Mouse (Mus musculus): ENCODE measurements at regions not wholly inside any gene's neighbourhood (a gene's known extent, or its start where the extent isn't known, plus 50 kb on each side); places are given as distances from the start of the nearest gene placed in this dataset.

DNA sequence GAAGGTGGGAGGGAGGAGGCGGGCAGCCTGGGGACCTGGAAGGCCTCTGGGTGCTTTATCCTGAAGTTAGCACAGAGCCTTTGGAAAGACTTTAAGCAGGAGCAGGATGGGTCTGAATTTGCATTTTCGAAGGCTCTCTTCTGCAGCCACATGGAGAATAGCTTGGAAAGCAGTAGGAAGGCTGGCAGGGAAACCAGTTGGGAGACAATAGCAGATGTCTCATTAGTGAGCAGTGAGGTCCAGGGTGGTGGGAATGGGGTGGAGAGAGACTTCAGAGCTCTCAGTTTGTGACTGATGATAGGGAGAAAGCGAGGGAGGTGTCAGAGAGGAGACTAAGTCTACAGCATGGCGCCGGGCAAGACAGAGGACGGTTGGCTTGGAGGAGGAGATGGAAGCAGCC is 199.1 kb downstream of the Cbln1 start:
- DNase-seq (ENCODE audit: low read depth, low spot score), result no peak

DNA sequence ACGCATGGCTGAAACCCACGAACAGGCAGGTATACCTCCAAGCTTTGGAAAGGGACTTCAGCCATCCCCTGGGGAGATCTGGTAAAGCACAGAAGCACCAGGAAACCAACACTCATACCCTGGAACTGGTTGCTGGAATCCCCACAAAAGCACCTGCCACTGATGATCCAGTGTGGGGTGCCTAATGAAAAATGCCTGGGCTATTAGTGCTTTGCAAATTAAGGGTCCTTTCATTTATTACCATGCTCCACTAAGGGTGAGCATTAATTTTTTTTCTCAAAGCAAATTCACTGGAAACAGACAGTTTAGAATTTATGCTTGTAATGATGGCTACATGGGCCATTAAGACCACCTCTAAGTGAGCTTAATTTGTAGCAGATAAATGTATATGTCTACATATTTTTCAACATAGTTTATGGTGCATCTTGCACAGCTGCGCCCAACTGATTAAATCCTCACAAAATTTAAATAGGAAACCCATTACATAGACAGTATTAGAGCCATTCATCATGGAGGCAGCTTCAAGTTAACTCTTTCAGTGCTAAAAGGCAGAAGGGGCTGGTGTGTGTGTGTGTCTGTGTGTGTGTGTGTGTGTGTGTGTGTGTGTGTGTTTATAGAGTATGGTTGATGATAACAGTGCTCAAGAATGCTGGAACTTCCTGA is 201.8 kb downstream of the Cbln1 start:
- no peak for DNase-seq (ENCODE audit: low read depth, low spot score)

DNA sequence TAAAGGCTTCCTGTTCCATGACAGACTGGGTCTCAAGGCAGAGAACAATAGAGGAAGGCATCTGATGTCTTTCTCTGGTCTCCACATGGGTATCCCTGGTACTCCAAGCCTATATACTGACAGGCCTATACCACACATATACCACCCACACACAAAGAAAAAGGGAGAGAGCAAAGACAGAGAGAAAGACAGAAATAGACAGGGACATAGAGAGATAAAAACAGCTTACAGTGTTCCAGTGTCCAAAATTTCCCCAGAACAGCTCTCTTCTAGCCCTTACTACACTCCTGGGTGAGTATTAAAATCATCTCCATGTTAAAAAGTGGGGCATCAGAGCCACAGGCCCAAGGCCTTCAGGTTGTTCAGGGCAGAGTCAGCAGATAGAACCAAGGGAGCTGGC is 204.2 kb downstream of the Cbln1 start:
- DNase-seq (ENCODE audit: low read depth, low spot score), result no peak

DNA sequence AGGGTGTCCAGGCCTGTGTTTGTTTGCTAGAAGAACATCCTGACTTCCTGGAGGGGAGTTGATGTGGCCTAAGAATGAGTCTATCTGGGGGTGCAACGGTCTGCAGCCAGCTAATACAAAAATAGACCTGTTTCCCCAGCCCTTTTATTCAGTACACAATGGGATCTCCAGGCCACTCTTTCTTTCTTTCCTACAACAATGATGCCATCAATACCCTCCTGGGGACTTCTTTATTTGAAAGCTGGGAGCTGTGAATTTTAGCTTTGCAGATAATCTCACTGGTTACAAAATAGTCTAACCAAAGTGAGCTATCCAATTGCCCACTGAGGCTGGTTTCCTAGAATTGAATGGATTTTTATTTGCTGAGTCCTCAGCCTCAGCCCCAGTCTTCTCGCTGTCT is 207.4 kb downstream of the Cbln1 start:
- DNase-seq (ENCODE audit: low read depth, low spot score), result no peak

DNA sequence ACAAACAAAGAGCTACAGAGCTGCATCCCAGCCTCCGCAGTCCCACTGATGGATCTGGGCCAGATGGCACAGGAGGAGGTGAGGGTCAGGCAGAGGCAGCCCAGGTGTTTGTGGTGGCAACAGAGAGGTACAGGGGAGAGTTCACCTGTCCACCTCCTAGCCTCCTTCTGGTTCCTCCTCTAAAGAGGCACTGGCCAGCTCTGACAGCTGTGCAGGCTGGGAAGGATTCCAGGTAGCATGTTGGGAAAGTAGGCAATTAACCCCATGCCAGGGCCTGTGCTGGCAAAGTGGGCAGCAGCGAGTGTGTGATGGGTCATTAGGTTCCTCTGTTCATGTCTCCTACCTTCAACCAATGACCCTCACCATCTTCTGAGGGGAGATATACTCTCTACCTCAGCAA is 212.1 kb downstream of the Cbln1 start:
- DNase-seq (ENCODE audit: low read depth, low spot score), result no peak

DNA sequence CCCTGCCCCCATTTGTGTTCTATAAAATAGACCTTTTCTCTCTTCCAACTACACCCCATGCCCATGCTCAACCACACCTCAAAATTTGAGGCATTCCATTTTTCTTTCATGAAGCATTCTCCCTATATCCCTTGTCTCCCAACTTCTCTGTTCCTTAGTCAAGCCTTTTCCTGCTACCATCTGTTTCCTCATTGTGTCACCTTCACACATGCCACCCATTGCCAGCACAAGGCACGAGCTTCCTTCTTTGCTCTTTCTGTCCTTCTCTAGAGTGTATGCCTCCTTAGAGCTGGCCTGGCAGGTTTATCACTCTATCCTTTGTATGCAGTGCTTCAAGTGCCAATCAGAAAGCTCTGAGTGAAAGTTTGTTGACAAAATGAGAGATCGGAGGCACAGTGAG is 229.7 kb downstream of the Cbln1 start:
- no peak for DNase-seq (ENCODE audit: low read depth, low spot score)

DNA sequence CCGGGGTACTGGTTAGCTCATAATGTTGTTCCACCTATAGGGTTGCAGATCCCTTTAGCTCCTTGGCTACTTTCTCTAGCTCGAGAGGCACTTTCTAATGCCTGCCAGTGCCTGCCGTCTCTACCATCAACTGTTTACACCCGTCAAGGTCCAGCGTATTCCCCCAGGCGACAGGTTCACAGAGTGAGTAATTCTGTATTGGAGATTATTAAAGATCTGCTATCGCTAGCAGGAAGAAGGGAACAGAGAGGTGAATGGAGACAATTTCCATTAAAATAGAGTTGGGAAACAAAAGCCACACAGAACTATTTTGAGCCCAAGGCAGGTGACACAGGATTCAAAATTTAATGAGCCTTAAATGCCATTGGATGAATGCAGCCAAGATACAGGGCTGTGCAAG is 235.2 kb downstream of the Cbln1 start:
- DNase-seq (ENCODE audit: low read depth, low spot score), result no peak

DNA sequence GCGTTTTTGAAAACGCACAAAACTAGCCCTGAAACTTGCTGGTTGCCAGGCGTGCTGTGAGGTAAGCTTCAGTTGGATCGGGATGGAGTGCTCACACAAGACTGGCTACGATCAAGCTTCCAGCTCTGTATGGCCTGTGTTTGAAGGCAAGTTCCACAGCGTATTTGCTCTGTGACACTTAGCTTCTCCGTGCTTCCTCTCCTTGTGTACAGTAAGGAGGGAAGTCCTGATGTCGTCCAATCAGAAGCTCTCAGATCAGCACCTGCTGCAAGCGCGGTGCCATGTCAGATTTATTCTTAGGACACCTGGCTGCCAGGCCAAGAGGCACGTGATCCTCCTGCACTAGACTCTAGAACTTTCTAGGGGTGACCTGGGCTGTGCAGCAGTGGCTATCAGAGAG is 236.0 kb downstream of the Cbln1 start:
- DNase-seq (ENCODE audit: low read depth, low spot score), result no peak

DNA sequence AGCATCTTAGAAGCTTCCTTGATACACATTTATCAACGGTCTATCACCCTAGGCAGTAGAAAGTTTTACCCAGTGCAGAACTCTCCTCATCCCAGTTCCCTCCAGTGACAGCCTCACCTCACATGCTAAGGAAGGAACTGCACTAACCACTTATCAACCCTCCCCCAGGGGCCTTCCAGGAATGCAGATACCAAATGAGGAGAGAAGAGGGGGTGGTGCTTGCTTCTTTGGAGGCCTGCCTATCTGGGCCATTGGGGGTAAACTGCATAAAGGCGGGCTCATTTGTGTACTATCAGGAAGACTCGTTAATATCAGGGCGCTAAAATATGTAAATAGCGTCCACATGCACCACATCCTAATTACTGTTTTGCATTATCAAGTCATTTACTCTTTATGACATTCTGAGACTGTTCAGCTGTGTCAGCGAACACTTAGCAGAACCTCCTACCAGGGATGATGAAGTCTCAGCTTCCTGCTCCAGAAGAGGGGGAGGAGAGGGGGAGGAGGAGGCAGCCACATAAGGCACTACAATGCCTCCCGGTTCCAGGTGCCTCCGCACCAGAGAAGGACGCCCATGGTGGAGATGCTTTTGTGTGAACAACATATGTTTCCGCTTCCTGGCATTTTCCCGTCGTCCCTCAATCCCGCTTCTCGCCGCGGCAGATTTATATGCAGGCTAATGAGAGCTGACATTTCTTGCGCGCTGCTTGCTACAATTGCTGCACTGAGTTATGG is 236.9 kb downstream of the Cbln1 start:
- DNase-seq (ENCODE audit: low read depth, low spot score), result no peak

DNA sequence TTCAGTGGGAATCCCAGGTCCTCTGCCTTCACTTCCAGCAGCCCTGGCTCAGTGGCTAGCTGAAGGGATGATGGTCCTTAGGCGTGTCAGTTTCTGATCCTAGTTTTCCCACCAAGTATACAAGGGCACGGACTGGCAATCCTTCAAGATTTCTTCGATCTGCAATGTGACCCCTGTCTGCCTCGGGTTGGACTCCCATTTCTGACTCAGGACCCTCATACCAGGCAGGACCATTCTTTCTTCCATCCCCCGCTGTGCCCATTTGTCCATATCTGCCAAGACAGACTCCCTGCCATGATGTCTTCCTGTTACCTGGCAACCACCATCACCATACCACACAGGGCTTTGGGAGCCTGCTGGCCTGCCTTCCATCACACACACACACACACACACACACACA is 238.1 kb downstream of the Cbln1 start:
- no peak for DNase-seq (ENCODE audit: low read depth, low spot score)

DNA sequence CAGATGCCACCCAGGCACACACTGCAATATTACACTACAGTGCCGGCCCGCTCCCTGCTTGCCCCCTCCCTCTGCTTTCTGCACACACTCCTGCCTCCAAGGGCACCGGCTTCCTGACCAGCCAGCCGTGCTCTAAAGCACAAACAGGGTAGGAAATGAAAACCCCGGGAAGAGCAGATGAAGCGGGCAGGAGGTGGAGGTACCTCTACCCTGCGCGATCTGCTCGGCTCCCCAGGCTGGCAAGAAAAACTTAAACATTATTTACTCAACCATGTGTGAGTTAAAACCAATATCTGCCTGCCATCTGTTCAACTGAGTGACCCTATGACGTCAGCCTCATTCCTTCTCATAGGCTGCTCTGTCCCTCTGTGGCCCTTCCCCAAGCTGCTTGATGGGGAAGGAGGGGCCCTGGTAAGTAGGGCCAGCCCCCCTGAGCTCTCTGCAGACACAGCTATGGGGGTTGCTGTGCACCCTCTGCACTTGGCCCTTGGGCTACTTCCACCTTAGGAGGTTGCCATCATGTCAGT is 238.5 kb downstream of the Cbln1 start:
- no peak for DNase-seq (ENCODE audit: low read depth, low spot score)

DNA sequence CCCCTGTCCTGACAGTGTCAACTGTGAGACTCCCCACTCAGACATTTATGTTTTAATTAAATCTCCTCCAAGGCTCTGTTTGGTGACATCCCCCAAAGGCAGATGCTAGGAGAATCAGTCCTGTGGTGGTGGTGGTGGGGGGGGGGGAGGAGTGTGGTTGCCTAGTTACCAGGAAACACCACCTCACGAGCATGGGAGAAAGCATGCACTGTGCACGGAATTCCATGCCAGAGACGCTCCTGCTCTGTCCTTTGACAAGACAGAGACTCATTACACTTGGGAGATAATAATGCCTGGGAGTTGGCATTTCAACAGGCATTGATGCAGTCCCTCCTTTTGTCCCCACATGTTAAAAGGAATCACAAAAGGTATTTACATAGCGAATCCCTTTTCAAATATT is 240.6 kb downstream of the Cbln1 start:
- DNase-seq (ENCODE audit: low read depth, low spot score), result no peak

DNA sequence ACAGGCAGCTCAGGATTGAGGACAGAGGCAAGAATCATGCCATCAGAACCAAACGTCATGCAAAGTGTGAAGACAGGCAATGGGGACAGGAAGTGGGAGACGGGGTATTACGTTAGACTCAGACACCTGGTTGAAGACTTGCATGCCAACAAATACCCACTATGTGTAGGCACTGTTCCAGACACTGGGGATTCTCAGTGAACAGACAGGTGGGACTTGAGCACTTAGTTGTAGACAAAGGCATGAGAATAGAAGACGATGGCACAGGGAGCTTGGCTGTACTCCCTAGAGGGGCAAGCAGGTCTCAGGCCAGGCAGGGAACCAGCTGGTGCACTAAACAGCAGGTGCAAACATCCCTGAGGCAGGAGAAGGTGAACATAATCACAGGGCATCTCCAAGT is 242.3 kb downstream of the Cbln1 start:
- no peak for DNase-seq (ENCODE audit: low read depth, low spot score)

DNA sequence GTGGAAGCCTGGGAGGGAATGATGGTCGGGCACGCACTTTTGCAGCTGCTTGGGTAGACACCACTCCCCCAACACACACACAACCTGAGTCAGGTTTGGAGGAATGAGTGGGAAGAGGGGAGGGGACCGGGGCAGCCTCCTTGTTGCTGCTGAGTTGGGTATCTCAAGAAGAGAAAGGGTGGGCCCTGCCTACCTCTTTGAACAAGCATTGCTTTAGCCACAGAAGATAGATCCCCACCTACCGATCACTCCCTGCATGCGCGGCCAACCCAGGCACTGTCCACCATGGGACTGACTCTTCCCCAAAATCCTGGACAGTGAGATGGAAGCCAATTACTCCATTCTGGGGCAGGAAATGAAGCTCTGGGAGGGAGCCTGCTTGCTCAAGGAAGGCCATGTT is 243.2 kb downstream of the Cbln1 start:
- no peak for DNase-seq (ENCODE audit: low read depth, low spot score)

DNA sequence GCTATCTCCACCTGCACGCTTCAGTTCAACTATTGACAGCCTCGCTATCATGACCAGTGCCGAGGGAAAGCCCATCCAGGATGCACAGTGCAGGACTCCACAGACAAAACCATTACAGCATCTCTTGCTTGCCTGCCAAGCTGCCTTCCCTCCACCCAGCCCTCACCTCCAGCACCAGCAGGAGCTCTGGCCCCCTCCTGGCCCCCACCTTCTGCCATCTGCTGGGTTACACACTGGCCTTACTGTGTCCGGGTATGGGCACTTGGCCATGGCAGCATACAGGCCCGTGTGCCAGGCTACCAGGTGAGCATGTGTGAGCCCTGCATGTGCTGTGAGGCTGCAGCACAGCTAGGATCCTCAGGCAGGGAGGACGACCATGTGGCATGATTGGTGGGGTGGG is 243.6 kb downstream of the Cbln1 start:
- DNase-seq (ENCODE audit: low read depth, low spot score), result no peak

DNA sequence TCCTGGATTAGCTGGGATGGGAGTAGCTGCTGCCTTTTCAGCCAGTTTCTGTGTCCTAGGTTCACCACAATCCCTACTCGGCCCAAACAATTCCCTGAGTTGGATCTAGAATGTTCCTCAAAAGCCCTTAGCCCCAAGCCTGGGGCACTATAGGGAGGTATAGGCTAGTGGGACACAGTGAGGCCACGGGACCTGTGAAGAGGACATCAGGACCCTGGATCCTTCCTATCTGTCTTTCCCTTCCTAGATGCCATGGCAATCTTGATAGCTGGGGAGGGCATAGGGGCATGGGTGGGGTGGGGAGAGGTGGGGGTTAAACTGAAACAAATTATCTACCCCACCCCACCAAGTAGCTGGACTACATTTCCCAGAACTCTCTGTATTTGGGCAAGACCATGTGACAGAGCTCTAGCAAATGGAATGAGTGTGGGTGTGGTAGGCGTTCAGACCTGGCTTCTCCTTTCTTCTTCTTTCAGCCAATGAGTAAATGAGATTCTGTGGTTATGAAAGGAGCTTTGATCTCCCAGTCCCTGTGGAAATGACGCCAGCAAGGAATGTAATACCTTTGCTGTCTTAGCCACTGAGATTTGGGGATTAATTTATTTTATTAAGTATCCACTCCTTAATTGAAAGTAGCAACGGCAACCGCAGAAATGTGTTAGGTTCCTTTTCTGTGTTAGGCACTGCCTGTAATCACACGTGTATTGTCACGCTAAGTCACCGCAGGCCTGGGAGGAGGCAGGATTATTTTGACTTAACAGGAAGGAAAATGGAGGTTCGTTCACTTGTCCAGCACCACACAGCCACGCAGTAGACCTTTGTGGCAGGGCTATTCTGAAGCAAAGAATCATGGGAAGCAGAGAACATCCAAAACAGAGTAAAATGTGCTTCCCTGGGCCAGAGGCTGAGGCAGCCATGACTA is 246.6 kb downstream of the Cbln1 start:
- no peak for DNase-seq (ENCODE audit: low read depth, low spot score)

DNA sequence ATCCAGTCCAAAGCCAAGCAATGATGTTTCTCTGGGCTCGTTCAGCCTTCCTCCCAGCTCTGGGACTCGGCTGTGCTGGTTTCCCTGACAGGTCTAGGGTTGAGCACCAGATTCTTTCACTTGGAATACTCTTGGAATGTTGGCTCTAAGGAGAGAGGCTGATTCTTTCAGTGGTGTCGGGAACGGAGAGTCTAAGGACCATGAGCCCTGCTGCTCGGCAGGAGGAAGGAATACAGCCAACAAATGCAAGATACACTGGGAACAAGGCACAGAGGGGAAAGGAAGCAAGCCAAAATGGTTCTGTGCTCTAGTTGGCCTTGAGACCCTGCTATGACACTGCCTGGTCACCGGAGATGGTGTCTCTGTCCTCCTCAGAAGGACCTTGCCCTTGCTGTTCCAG is 251.8 kb downstream of the Cbln1 start:
- DNase-seq (ENCODE audit: low read depth, low spot score), result no peak

DNA sequence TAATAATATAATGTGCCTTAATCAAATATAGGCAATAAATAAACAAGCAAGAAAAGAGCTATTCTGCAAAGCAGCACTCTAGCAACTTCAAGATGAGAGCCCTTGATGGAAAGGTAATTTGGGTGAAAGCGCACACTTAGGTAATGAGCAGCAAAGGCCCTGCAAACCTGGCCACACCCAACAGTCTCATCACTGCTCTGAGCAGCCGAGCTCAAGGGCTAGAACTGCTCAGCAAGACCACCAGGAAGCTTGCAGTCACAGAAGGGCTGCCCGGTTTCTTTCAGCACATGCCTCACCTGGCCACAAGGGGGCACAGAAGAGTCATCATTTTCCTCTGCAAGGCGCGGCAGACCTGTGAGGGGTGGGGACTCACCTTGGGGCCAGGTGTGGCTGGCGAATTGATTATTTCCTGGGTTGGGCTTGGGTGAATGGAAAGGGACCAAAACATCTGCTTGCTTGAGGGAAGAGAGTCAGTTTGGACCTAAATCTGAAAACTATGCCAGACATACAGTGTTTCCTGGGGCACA is 253.4 kb downstream of the Cbln1 start:
- no peak for DNase-seq (ENCODE audit: low read depth, low spot score)

DNA sequence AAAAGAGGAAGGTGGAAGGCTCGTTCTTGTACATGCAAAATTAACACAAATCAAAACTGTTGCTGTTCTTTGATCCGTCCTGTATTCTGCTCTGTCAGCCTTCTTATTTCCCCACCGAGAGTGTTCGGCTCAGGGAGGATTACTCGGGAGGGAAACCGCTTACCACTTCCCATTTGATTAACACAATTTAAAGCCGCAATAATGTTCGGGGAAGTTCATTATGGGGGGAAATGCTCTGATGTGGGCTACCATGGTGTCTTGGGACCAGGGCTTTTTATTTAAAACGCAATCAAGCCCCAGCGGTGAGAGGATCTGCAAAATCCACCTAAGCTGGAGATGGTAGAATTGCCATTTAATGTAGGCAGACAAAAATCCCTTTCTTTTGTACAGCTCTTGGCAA is 257.4 kb downstream of the Cbln1 start:
- no peak for DNase-seq (ENCODE audit: low read depth, low spot score)

DNA sequence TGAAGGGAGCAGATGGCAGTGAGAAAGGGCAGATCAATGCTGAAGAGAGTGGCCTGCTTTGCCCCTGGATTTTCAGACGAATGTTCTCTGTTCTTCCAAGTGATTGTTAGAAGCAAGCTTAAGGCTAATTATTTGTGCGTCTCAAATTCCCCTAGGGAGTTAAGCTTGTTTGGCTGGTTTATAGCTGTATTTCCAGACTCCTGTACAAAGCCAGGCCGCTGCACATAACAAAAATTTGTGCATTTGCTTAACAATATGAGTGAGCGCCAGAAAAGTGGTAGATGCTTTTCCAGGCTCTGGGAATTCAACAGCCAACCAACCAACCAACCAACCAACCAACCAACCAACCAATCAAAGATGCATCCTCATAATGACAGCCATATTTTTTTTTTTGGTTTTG is 261.9 kb downstream of the Cbln1 start:
- no peak for DNase-seq (ENCODE audit: low read depth, low spot score)

DNA sequence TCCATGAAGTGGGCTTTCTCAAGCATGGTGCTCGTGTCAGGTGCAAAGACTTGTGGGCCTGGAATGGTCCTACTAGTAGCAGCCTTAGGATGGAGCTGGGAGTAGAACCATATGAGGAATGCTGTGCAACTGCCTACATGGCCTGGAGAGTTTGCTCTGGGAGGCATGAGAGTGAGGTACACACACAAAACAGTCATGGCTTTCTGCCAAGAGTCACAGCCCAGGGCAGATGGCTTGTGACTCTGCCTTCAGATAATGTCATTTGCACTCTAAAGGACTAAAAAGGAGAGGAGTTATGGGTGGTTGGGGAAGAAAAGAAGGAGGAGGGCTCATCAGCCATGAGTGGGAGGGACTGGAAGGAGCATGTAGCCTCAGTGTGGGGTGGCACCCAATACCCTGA is 263.1 kb downstream of the Cbln1 start:
- DNase-seq (ENCODE audit: low read depth, low spot score), result no peak

DNA sequence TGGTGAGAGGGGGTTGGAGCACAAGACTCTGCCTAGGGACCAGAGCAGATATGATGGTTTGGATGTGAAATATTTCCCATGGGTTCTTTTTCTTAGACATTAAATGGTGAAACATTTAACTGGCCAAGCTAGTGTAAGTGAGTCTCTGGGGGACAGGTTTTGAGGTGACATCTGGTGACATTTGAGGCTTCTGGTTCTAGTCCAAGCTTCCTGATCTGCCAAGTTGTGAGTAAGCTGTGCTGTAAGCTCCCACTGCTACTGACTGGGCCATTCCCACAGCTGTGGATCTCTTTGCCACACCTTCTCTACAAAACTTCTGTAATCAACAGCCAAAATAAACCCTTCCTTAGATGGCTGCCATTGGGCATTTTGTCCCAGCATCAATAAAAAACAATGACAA is 264.4 kb downstream of the Cbln1 start:
- no peak for DNase-seq (ENCODE audit: low read depth, low spot score)

Measured in retina, adult 2 months (tissue).